Mouse (Mus musculus) cerebellum, postnatal 36 days (tissue): ENCODE measurements around the gene Utp15.

ENCODE experiments used
- DNase-seq, 2 experiments: peaks; one replicate each; pipeline ENCODE4 v3.0.0; 2021 to 2022; ENCODE audit warnings: mixed read lengths in 2 of 2

Utp15 gene

GRCm38 (mm10) chr13:98262636-98263457, at the start of gene Utp15, which contains the start of gene Ankra2:
Gene Utp15 (minus strand): TSS chr13:98263041.
Gene Ankra2 (plus strand): TSS chr13:98263074.
- peak; percentile 99 for DNase-seq

- no peak for DNase-seq
Measured at GRCm38 (mm10) chr13:98311597-98311996, 48.8 kb upstream of the Utp15 start.

- no peak for DNase-seq
Measured at GRCm38 (mm10) chr13:98308724-98309123, 45.9 kb upstream of the Utp15 start.

- DNase-seq, result no peak
Measured at GRCm38 (mm10) chr13:98308004-98308403, 45.2 kb upstream of the Utp15 start.

GRCm38 (mm10) chr13:98306852-98307475, 44.1 kb upstream of the Utp15 start:
- no peak for DNase-seq

- DNase-seq, result no peak
Measured at GRCm38 (mm10) chr13:98306393-98306792, 43.6 kb upstream of the Utp15 start.

GRCm38 (mm10) chr13:98305257-98305656, 42.4 kb upstream of the Utp15 start:
- no peak for DNase-seq

GRCm38 (mm10) chr13:98298833-98299758, 36.3 kb upstream of the Utp15 start:
- DNase-seq, result peak; percentile 74 to 82

- no peak for DNase-seq
Measured at GRCm38 (mm10) chr13:98297883-98298482, 35.1 kb upstream of the Utp15 start.

GRCm38 (mm10) chr13:98296072-98296471, 33.2 kb upstream of the Utp15 start:
- DNase-seq, result no peak

GRCm38 (mm10) chr13:98291712-98292111, 28.9 kb upstream of the Utp15 start:
- no peak for DNase-seq

GRCm38 (mm10) chr13:98290719-98291118, 27.9 kb upstream of the Utp15 start:
- no peak for DNase-seq

GRCm38 (mm10) chr13:98280990-98281650, 18.3 kb upstream of the Utp15 start:
- DNase-seq, result no peak

- DNase-seq, result no peak
Measured at GRCm38 (mm10) chr13:98279686-98280085, 16.8 kb upstream of the Utp15 start, which contains the start of gene Gm21976. Gene Gm21976 (plus strand): TSS chr13:98279887.

GRCm38 (mm10) chr13:98277501-98277900, 14.7 kb upstream of the Utp15 start:
- no peak for DNase-seq

GRCm38 (mm10) chr13:98276253-98276652, 13.4 kb upstream of the Utp15 start:
- no peak for DNase-seq

GRCm38 (mm10) chr13:98275646-98276045, 12.8 kb upstream of the Utp15 start:
- no peak for DNase-seq

- DNase-seq, result no peak
Measured at GRCm38 (mm10) chr13:98274023-98274422, 11.2 kb upstream of the Utp15 start.

- no peak for DNase-seq
Measured at GRCm38 (mm10) chr13:98264111-98264510, 1.3 kb upstream of the Utp15 start.

GRCm38 (mm10) chr13:98263458-98263987, 682 bp upstream of the Utp15 start:
- DNase-seq, result no peak

GRCm38 (mm10) chr13:98254921-98255320, 7.9 kb downstream of the Utp15 start:
- DNase-seq, result no peak

GRCm38 (mm10) chr13:98249594-98249993, 13.2 kb downstream of the Utp15 start:
- no peak for DNase-seq
